Mouse (Mus musculus): ENCODE data around the gene Gm21149. TPM values are rescaled to one million over a fixed set of nuclear protein-coding genes. Genes with fewer than 3 reads are reported as not detected.
"Not testable (repeated sequence)": the region's sequence is repeated elsewhere in the genome, so short reads cannot be mapped to it uniquely, and the experiment has no call there.

Gene Gm21149
- not detected in 2 replicates for total RNA-seq (2015)
- total RNA-seq (2017) = not detected in 2 replicates

DNA sequence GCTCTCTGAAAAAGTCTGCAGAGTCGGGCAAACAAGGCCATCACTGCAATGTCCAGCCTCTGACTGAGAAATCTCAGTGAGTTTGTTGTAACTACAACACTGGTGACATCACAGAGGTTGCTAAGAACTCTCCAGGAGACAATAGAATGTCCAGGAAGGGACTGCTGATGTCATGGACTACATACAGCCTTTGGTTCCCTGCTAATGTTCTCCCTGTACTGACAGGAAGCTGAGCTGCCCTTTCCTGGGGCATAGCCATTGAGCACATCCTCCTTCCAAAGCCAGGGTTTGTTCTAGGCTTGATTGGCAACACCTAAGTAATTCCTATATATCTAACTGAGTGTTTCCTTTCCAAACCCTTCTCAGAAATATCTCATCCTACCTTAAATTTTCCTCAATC, at the start of gene Gm21149:
Gm21149 (minus strand) TSS at position 101 of the 400 bp plus-strand sequence.
- not testable (repeated sequence) for ATAC-seq (replicated peaks; ENCODE audit: poor library complexity)

DNA sequence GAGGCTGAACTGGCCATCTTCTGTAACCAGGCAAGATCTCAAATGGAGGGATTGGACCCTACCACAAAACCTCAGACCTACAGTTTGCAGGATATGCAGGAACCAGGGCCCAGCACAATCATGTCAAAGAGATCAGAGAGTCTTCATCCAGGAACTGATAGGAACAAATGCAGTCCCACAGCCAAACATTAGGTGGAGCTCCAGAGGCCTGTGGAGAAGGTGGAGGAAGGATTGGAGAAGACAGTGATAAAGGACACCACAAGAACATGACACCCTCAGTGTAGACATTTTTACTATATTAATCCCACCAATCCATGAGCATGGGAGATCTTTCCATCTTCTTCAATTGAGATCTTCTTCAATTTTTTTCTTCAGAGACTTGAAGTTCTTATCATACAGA, 46.1 kb upstream of the Gm21149 start:
- not testable (repeated sequence) for ATAC-seq (replicated peaks; ENCODE audit: poor library complexity)

DNA sequence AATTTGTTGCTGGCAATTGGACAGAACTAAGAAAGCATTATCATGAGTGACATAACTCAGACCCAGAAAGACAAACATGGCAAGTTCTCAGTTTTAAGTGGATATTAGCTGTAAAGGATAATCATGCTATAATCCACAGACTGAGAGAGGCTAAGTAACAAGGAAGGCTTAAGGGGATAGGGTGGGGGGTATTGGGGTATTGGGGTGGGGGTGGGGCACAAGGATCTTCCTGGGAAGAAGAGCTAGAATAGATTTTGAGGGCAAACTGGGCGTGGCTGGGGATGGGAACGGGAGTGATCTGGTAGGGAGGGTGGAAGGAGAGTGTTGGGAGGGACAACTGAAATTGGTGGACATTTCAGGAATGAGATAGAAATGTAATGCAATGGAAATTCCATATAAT, 45.7 kb upstream of the Gm21149 start:
- ATAC-seq (replicated peaks; ENCODE audit: poor library complexity) = not testable (repeated sequence)

DNA sequence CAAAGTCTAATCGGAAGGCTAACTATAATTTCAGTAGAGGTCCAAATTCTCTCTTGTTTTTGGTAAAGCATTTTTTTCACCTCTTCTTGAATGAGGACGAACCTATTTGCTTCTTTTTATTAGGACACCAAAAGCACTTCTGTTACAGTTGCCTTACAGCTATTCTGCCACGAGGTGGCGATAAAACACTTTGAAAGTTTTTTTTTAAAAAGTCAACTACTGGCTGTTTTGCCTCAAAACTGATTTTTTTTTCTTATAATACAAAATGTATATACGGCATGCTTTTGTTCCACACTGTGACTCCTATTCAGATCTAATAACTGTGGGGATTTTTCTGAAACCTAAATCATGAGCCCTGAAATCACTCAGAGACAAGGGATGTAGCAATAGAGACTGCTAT, 44.1 kb upstream of the Gm21149 start:
- not testable (repeated sequence) for ATAC-seq (replicated peaks; ENCODE audit: poor library complexity)

DNA sequence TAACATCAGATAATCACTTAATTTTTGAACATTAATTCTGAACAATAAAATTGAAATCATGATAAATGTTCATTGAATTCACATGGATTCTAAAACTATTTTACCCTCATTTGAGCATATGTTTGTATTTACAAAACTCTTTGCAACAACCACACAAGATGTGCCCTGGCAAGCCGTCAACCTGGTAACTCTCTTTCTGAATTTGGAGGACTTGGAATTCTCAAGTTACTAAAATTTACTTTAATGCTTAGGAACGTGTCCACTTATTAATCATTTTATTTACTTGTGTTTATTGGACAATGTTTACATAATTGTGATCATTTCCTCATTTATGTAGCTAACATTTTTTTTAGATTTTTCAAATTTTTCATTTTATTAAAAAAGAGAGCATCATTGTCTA, 40.8 kb upstream of the Gm21149 start:
- not testable (repeated sequence) for ATAC-seq (replicated peaks; ENCODE audit: poor library complexity)

DNA sequence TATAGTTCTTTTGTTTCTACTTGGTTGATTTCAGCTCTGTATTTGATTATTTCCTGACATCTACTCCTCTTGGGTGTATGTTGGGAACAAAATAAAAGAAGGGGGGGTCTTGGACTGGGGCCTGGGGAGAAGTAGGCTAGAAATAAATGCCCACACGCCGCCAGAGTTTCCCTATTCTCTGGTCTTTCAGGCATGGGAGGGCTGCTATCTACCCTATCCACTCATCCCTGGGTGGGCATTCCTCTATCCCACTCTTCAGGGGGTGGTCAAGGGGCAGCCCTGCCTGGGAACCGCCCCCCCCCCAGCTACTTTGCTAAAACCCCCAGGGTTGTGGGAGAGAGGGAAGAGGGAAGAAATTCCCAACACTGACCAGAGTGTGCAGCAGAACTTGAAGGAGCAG, 35.9 kb upstream of the Gm21149 start:
- ATAC-seq (replicated peaks; ENCODE audit: poor library complexity) = not testable (repeated sequence)

DNA sequence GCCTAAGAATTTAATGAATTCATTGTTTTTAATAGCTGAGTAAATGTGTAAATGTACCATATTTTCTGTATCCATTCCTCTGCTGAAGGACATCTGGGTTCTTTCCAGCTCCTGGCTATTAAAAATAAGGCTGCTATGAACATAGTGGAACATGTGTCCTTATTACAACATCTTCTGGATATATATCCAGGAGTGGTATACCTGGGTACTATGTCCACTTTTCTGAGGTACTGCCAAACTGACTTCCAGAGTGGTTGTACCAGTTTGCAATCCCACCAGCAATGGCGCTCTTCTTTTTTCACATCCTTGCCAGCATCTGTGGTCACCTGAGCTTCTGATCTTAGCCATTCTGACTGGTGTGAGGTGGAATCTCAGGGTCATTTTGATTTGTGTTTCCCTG, 33.6 kb upstream of the Gm21149 start:
- not testable (repeated sequence) for ATAC-seq (replicated peaks; ENCODE audit: poor library complexity)

DNA sequence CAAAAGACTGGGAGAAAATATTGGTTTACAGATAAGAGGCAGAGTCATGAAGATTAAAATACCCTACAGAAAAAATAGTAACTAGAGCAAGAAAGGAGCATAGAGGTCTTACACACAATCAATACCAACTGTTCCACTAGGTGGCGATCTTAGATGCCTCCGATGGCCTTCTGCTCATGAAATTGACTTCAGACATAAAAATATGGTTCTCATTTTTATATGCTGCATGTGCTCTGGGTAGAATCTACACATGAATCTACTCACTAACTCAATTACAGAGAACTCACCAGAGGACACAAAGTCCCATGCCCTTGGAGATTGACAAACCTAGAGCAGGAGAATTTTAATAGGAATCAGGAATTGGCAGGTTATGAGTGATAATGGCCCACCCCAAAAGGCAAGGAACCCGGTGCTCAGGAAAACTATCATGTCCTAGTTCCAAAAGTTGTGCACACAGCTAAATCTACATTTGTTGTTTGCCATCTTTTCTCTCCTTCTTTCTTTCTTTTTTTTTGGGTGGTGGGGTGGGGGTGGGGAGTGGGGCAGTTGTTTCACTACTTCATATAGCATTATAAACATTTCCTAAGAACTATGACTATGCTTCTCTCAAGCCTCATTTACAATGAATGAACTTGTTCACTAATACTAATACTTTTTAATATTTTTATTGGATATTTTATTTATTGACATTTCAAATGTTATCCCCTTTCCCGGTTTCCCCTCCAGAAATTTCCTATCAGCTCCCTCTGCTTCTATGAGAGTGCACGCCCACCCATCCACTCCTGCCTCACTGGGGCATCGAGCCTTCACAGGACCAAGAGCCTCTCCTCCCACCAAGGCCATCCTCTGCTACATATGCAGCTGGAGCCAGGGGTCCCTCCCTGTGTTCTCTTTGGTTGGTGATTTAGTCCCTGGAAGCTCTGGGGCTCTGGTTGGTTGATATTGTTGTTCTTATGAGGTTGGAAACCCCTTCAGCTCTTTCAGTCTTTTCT, 32.4 kb upstream of the Gm21149 start:
- ATAC-seq (replicated peaks; ENCODE audit: poor library complexity) = not testable (repeated sequence)

DNA sequence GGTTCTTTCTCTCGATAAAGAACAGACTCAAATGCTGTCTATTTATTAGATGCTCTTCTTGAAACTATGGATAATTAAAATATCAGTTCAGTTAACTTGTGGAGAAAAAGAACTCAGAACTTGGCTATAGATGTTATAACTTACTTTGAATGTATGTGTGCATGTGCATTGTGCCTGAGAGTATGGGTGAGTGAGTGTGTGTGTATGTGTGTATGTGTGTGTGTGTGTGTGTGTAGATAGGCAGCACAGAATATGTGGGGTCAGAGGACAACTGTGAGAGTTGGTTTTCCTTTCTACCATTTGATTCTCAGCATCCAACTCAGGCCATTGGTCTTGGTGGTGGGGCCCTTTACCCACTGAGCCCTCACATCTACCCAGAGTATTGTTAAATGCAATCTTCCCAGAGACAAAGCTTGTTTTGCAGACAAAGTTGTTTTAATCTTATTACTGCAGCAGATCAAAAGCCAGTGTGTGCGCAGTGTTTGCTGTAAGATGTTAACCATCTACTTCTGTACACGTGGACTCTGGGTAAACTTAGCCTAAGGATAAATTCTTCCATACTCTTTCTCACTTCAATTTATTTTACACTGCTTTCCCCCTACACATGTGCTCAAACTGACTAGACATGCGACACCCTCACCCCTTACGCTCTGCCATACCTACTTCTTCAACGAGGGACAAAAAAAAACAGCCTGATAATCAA, 31.6 kb upstream of the Gm21149 start:
- ATAC-seq (replicated peaks; ENCODE audit: poor library complexity) = not testable (repeated sequence)

DNA sequence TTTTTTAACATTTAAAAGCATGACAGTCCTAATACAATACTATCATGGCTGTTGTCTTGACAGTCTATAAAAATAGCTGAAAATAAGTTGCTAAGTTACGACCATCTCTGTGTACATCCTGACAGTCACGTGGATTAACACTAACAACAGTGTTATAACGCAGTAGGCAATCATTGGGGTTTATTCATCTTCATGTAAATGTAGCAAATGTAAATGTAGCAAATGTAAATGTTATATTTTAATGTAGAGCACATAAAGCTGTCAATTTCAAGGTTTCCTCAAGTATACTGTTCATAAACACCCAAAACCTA, 30.9 kb upstream of the Gm21149 start:
- no peak for ATAC-seq (replicated peaks; ENCODE audit: poor library complexity)

DNA sequence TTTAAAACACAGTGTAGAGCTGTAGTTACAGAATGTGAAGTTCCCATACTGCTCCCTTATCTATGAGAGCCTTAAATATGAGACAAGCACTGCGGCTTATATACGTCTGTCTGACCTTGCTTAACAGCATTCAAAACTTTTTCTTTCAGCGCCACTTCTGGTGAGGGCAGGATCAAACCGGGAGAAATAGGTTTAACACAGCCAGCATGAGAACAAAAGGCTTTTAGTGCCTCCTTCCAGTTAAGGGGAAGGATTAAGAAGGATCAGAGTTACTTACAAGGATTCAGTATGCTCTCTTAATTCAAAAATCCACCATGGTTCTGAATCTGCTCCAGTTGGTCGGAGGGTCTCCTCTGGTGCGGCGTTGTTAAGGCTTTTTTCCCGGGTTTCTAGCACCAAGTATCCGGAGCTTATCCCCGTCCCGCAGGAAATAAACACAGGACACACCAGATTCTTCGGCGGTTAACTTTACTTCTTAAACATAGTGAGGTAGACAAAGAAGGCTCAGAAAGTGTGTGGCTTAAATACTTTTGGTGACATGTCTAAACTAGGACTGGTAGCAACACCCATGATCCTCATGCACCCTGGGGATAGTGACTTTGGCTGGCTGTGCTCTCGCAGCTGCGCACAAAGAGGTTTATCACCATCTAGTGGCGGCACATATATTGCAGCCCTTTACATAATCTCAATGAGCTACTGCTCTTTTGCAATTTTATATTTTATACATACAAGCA, 30.4 kb upstream of the Gm21149 start:
- ATAC-seq (replicated peaks; ENCODE audit: poor library complexity) = peak; percentile 46; the same call in 1 of the 2 replicates

DNA sequence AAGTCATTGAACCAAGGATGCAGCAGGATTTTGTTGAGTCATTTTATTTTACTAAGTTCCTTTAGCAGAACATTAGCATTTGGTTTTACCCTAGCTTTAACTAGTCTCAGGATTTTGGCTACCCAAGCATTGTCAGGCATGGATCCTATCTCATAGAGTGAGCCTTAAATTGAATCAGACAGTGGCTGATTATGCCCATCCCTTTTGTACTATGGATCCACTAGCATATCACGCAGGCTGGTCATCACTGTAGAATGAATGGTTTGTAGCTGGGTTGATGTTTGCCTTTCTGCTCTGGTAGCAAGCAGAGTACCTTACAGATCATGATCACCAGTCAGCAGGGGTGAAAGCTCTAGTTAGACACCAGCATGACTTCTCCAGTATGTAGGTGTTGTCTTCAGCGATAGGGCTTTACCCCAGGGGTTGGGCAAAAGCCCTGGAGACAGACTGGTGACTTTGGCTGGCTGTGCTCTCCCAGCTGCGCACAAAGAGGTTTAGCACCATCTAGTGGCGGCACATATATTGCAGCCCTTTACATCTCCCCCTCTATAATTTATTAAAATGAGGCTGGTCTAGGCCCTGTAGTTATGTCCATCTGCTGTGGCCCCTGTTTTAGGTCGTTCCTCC, 22.6 kb upstream of the Gm21149 start:
- ATAC-seq (replicated peaks; ENCODE audit: poor library complexity) = not testable (repeated sequence)

DNA sequence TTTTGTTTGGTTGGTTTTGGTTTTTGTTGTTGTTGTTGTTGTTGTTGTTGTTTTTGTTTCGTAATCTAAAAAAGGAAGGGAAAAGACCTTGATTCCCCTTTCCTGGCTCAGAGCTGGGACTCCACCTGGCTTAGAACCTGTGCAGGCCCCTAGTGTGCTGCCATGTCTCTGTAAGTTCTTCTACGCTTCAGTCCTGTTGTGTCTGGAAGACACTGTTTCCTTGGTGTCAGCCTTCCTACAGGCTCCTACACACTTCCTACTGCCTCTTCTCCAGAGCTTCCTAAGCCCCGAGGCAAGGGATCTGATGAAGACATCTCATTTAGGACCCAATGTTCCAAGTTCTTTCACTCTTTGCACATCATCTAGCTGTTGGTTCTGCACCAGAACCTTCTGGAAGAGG, 22.0 kb upstream of the Gm21149 start:
- ATAC-seq (replicated peaks; ENCODE audit: poor library complexity) = not testable (repeated sequence)

DNA sequence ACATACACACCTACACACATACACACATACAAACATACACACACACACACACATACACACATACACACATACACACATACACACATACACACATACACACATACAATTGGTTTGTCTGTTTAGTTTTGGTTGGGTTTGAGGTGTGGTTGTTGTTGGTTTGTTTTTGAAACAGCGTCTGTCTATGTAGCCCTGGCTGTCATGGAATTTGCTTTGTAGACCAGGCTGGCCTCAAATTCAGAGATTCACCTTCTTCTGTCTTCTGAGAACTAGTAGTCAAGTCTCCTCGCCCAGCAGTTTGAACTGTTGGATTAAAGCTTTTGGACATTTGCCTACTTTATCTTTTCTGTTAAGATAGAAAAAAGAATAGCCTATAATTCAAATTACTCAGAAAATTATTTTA, 14.6 kb upstream of the Gm21149 start:
- not testable (repeated sequence) for ATAC-seq (replicated peaks; ENCODE audit: poor library complexity)

DNA sequence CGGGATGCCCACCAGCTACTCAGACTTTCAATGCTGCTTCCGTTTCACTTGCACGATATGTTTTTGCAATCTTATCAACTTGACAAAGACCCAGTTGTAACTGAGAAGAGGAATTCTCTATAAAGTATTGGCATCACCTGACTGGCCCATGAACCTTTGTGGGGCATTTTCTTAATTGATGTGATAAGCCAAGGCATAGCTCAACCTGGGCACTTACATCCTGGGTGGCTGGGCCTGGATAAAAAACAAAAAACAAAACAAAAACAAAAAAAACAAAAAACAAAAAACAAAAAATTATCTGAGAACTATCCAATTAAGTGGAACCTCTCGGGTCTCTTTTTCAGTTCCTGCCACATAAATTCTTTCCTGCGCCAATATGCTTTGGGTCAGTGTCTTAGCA, 12.4 kb upstream of the Gm21149 start:
- no peak for ATAC-seq (replicated peaks; ENCODE audit: poor library complexity)

DNA sequence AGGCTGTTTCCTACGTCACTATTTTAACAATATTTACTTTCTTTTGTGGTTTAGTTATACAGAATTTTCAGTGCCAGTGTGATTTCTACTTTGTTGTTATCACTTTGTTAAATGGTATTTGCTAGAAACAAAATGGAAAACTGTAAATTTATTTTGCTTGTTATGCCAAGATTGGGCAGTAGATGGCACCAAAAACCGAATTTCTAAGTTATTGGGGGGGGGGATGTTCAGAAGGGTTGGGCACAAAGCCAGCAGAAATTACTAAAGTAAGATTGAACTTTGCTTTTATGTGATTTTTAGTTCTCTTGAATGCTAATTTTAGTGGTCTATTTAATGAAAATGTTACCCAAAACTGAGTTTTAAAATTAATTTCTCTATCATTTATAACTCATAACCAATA, 8.3 kb upstream of the Gm21149 start:
- ATAC-seq (replicated peaks; ENCODE audit: poor library complexity) = not testable (repeated sequence)

DNA sequence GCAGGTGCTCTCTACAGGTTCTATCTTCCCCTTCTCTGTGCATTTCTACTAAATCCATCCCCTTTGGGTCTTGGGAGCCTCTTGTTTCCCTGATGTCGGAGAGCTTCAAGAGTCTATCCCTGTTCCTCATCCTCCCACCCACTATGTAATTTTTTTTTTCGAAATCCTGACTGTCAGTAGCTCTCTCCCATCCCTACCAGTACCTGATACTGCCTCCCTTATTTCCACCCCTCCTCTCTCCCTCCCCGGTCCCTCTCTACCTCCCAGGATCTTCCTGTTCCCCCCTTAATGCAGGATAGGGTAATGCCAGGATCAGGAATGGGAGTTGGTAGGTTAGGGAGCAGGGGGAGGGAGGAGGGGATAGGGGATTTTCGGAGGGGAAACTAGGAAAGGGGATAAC, 7.3 kb upstream of the Gm21149 start:
- not testable (repeated sequence) for ATAC-seq (replicated peaks; ENCODE audit: poor library complexity)

DNA sequence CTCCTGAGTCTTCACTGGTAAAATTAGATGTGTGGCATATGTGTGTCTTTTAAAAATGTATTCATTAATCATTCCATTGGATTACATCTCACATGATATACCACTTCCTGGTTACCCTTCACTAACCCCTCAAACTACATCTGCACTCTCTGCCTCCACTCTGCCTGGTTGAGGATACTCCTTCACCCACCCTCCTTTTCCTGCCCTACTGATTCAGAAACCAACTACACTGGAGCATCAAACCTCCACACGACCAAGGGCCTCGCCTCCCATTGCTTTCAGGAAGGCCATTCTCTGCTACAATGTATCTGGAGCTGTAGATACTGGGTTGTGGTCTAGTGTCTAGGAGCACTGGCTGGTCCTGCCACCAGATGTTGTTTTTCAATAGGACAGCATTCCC, 6.5 kb upstream of the Gm21149 start:
- not testable (repeated sequence) for ATAC-seq (replicated peaks; ENCODE audit: poor library complexity)

DNA sequence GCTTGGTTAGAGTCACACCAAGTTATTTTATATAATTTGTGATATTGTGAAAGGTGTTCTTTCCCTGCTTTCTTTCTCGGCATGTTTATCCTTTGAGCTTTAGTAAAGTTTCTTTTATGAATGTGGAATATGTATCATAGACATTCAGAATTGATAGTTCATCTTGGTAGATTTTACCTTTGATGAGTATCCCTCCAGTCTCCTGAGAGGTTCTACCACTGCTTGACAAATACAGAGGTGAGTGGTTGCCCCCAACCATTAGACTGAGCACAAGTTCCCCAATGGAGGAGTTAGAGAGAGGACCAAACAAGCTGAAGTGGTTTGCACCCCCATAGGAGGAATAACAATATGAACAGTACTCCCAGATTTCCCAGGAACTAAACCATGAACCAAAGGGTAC, 6.2 kb downstream of the Gm21149 start:
- ATAC-seq (replicated peaks; ENCODE audit: poor library complexity) = not testable (repeated sequence)

DNA sequence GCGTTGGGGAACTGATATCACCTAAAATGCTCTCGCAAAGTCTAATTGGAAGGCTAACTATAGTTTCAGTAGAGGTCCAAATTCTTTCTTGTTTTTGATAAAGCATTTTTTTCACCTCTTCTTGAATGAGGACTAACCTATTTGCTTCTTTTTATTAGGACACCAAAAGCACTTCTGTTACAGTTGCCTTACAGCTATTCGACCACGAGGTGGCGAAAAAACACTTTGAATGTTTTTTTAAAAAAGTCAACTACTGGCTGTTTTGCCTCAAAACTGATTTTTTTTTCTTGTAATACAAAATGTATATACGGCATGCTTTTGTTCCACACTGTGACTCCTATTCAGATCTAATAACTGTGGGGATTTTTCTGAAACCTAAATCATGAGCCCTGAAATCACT, 8.6 kb downstream of the Gm21149 start:
- ATAC-seq (replicated peaks; ENCODE audit: poor library complexity) = not testable (repeated sequence)

DNA sequence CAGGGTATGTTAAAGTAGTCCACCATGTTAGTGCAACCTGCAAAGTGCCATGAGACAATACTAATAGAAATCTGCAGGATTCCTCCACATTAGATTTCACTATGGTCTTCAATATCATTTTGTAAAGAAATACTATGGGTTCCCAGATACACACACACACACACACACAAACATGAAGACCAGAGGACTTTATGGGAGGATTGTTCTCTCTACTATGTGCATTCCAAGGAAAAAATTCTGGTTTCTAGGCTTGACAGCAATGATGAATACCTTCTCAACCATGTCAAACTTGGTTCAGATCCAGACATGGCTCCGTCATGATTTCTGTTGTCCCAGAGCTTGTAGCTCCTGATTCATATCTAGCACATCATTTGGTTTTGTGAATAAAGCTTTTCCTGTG, 10.1 kb downstream of the Gm21149 start:
- not testable (repeated sequence) for ATAC-seq (replicated peaks; ENCODE audit: poor library complexity)
